Mouse (Mus musculus): ENCODE measurements at regions not wholly inside any gene's neighbourhood (a gene's known extent, or its start where the extent isn't known, plus 50 kb on each side); places are given as distances from the start of the nearest gene placed in this dataset.

GRCm38 (mm10) chr3:54541389-54541788, 151.2 kb upstream of the Supt20 start:
- Histone ChIP-seq H3K4me3 (ENCODE audit: low read depth, low read length) (no peak overlapping the region), H3K27ac (ENCODE audit: low read depth) (0 out of 2 replicates have a peak overlapping the region, but pooled peaks have one; percentile 23), H3K36me3 (replicated peaks; ENCODE audit: control insufficient read depth, insufficient read depth, low read length) (no peaks in the 10 kb centered on the region), H3K9me3 (replicated peaks; ENCODE audit: control insufficient read depth, low read length) (peaks cover 5% of the 10 kb centered on the region; the same call in 1 of the 2 replicates), H3K9ac (replicated peaks; ENCODE audit: low read depth, low read length) (no peak overlapping the region), H3K4me2 (ENCODE audit: low read depth, low read length) (no peak overlapping the region), H3K4me1 (ENCODE audit: control insufficient read depth, insufficient read depth) (no peaks in the 10 kb centered on the region), H3K27me3 (ENCODE audit: control insufficient read depth, insufficient read depth, low read length) (no peaks in the 10 kb centered on the region)
- WGBS, result 73% methylated on average over 5 of the region's 5 CpGs
- DNase-seq (ENCODE audit: low spot score), result no peak
- ATAC-seq (ENCODE audit: insufficient read depth, low read depth), result no peak
- TF ChIP-seq CTCF (IDR thresholded peaks at IDR 0.05; ENCODE audit: low read depth) (no peak), EP300 (IDR thresholded peaks at IDR 0.05; ENCODE audit: low read depth) (no peak)

- DNase-seq (ENCODE audit: low spot score) (no peak), ATAC-seq (ENCODE audit: insufficient read depth, low read depth) (no peak)
- no peak overlapping the region for H3K4me3 ChIP-seq (ENCODE audit: low read depth, low read length)
- H3K9ac ChIP-seq (replicated peaks; ENCODE audit: low read depth, low read length), result no peak overlapping the region
- peaks cover 5% of the 10 kb centered on the region; the same call in 1 of the 2 replicates for H3K9me3 ChIP-seq (replicated peaks; ENCODE audit: control insufficient read depth, low read length)
- no peaks in the 10 kb centered on the region for H3K36me3 ChIP-seq (replicated peaks; ENCODE audit: control insufficient read depth, insufficient read depth, low read length)
- H3K27ac ChIP-seq (ENCODE audit: low read depth), result no peak overlapping the region
- no peaks in the 10 kb centered on the region for H3K4me1 ChIP-seq (ENCODE audit: control insufficient read depth, insufficient read depth)
- H3K4me2 ChIP-seq (ENCODE audit: low read depth, low read length), result no peak overlapping the region
- no peak for TF ChIP-seq CTCF (IDR thresholded peaks at IDR 0.05; ENCODE audit: low read depth)
- TF ChIP-seq EP300 (IDR thresholded peaks at IDR 0.05; ENCODE audit: low read depth), result no peak
- no peaks in the 10 kb centered on the region for H3K27me3 ChIP-seq (ENCODE audit: control insufficient read depth, insufficient read depth, low read length)
These were observed 147.2 kb upstream of the Supt20 start for GRCm38 (mm10) chr3:54545393-54545792.

- TF ChIP-seq EP300 (IDR thresholded peaks at IDR 0.05; ENCODE audit: low read depth) (no peak), CTCF (IDR thresholded peaks at IDR 0.05; ENCODE audit: low read depth) (no peak)
- no peaks in the 10 kb centered on the region for H3K4me1 ChIP-seq (ENCODE audit: control insufficient read depth, insufficient read depth)
- no peaks in the 10 kb centered on the region for H3K36me3 ChIP-seq (replicated peaks; ENCODE audit: control insufficient read depth, insufficient read depth, low read length)
- 50% methylated on average over 9 of the region's 9 CpGs for WGBS
- no peaks in the 10 kb centered on the region for H3K27me3 ChIP-seq (ENCODE audit: control insufficient read depth, insufficient read depth, low read length)
- H3K27ac ChIP-seq (ENCODE audit: low read depth), result peak overlapping the region; percentile 20; the same call in 1 of the 2 replicates
- ATAC-seq (ENCODE audit: insufficient read depth, low read depth) (peak; percentile 55), DNase-seq (ENCODE audit: low spot score) (peak; percentile 15)
- H3K9ac ChIP-seq (replicated peaks; ENCODE audit: low read depth, low read length), result no peak overlapping the region
- no peak overlapping the region for H3K4me3 ChIP-seq (ENCODE audit: low read depth, low read length)
- H3K9me3 ChIP-seq (replicated peaks; ENCODE audit: control insufficient read depth, low read length), result no peaks in the 10 kb centered on the region
- H3K4me2 ChIP-seq (ENCODE audit: low read depth, low read length), result no peak overlapping the region
These were observed 140.7 kb upstream of the Supt20 start for GRCm38 (mm10) chr3:54551908-54552307.

- 0 out of 2 replicates have a peak, but pooled peaks cover 7% of the 10 kb centered on the region for H3K4me1 ChIP-seq (ENCODE audit: control insufficient read depth, insufficient read depth)
- H3K27me3 ChIP-seq (ENCODE audit: control insufficient read depth, insufficient read depth, low read length), result no peaks in the 10 kb centered on the region
- no peaks in the 10 kb centered on the region for H3K36me3 ChIP-seq (replicated peaks; ENCODE audit: control insufficient read depth, insufficient read depth, low read length)
- DNase-seq (ENCODE audit: low spot score), result no peak
- no peak for ATAC-seq (ENCODE audit: insufficient read depth, low read depth)
- no peak overlapping the region for H3K9ac ChIP-seq (replicated peaks; ENCODE audit: low read depth, low read length)
- H3K27ac ChIP-seq (ENCODE audit: low read depth), result no peak overlapping the region
- no peak for TF ChIP-seq CTCF (IDR thresholded peaks at IDR 0.05; ENCODE audit: low read depth)
- TF ChIP-seq EP300 (IDR thresholded peaks at IDR 0.05; ENCODE audit: low read depth), result no peak
- H3K4me2 ChIP-seq (ENCODE audit: low read depth, low read length), result no peak overlapping the region
- 89% methylated on average over 2 of the region's 2 CpGs for WGBS
- no peak overlapping the region for H3K4me3 ChIP-seq (ENCODE audit: low read depth, low read length)
- H3K9me3 ChIP-seq (replicated peaks; ENCODE audit: control insufficient read depth, low read length), result no peaks in the 10 kb centered on the region
These were observed 136.7 kb upstream of the Supt20 start for GRCm38 (mm10) chr3:54555954-54556353.

- Histone ChIP-seq H3K9me3 (replicated peaks; ENCODE audit: control insufficient read depth, low read length) (0 out of 2 replicates have a peak, but pooled peaks cover 9% of the 10 kb centered on the region), H3K36me3 (replicated peaks; ENCODE audit: control insufficient read depth, insufficient read depth, low read length) (no peaks in the 10 kb centered on the region), H3K4me2 (ENCODE audit: low read depth, low read length) (no peak overlapping the region), H3K4me3 (ENCODE audit: low read depth, low read length) (no peak overlapping the region), H3K27me3 (ENCODE audit: control insufficient read depth, insufficient read depth, low read length) (no peaks in the 10 kb centered on the region), H3K27ac (ENCODE audit: low read depth) (peak overlapping the region; percentile 72), H3K4me1 (ENCODE audit: control insufficient read depth, insufficient read depth) (0 out of 2 replicates have a peak, but pooled peaks cover 7% of the 10 kb centered on the region), H3K9ac (replicated peaks; ENCODE audit: low read depth, low read length) (no peak overlapping the region)
- TF ChIP-seq CTCF (IDR thresholded peaks at IDR 0.05; ENCODE audit: low read depth), result no peak
- no peak for TF ChIP-seq EP300 (IDR thresholded peaks at IDR 0.05; ENCODE audit: low read depth)
- DNase-seq (ENCODE audit: low spot score) (peak; percentile 55), ATAC-seq (ENCODE audit: insufficient read depth, low read depth) (no peak)
- 56% methylated on average over 2 of the region's 2 CpGs for WGBS
These were observed 133.6 kb upstream of the Supt20 start for GRCm38 (mm10) chr3:54559053-54559452.

- no peaks in the 10 kb centered on the region for H3K27me3 ChIP-seq (ENCODE audit: control insufficient read depth, insufficient read depth, low read length)
- no peak overlapping the region for H3K9ac ChIP-seq (replicated peaks; ENCODE audit: low read depth, low read length)
- H3K27ac ChIP-seq (ENCODE audit: low read depth), result peak overlapping the region; percentile 72
- ATAC-seq (ENCODE audit: insufficient read depth, low read depth) (no peak), DNase-seq (ENCODE audit: low spot score) (peak; percentile 21)
- H3K36me3 ChIP-seq (replicated peaks; ENCODE audit: control insufficient read depth, insufficient read depth, low read length), result no peaks in the 10 kb centered on the region
- 0 out of 2 replicates have a peak, but pooled peaks cover 9% of the 10 kb centered on the region for H3K9me3 ChIP-seq (replicated peaks; ENCODE audit: control insufficient read depth, low read length)
- 0 out of 2 replicates have a peak, but pooled peaks cover 7% of the 10 kb centered on the region for H3K4me1 ChIP-seq (ENCODE audit: control insufficient read depth, insufficient read depth)
- 64% methylated on average over 2 of the region's 2 CpGs for WGBS
- no peak overlapping the region for H3K4me3 ChIP-seq (ENCODE audit: low read depth, low read length)
- no peak overlapping the region for H3K4me2 ChIP-seq (ENCODE audit: low read depth, low read length)
- no peak for TF ChIP-seq EP300 (IDR thresholded peaks at IDR 0.05; ENCODE audit: low read depth)
These were observed 133.1 kb upstream of the Supt20 start for GRCm38 (mm10) chr3:54559527-54559926.
